Mouse (Mus musculus) hindbrain, postnatal 0 days (tissue): Measurements from ENCODE around the gene Hist1h4h. TPM values are rescaled to one million over a fixed set of nuclear protein-coding genes. Genes with fewer than 3 reads are reported as not detected.

ENCODE experiments used
- ATAC-seq: fragments of 200-750 bp; cut with Nextera tagmentation; 2 replicates; pipeline ENCODE4 v1.8.0; 2017; ENCODE audit warnings: mild to moderate bottlenecking, moderate TSS enrichment, moderate library complexity
- DNase-seq: peaks from one replicate; pipeline ENCODE4 v3.0.0-alpha.2; 2015; ENCODE audit warnings: low spot score
- H3K27ac ChIP-seq: fragments of 300-500 bp; sonication (generic); 2 replicates; pipeline ENCODE4 v1.5.1; 2014; ENCODE audit warnings: mild to moderate bottlenecking
- H3K27me3 ChIP-seq: fragments of 300-500 bp; sonication (generic); 2 replicates; pipeline ENCODE4 v1.6.1; 2014; ENCODE audit warnings: low read length, mixed read lengths; ENCODE audit not compliant: insufficient read depth
- H3K36me3 ChIP-seq: fragments of 300-500 bp; sonication (generic); 2 replicates; pipeline ENCODE4 v1.6.1; 2014; ENCODE audit warnings: low read length, mixed read lengths; ENCODE audit not compliant: insufficient read depth
- H3K4me1 ChIP-seq: fragments of 300-500 bp; sonication (generic); 2 replicates; pipeline ENCODE4 v1.6.1; 2014; ENCODE audit warnings: antibody characterized with exemption, low read length, mixed read lengths; ENCODE audit not compliant: insufficient read depth
- H3K4me2 ChIP-seq: fragments of 300-500 bp; sonication (generic); 2 replicates; pipeline ENCODE4 v1.6.1; 2014; ENCODE audit warnings: low read depth, mild to moderate bottlenecking, low read length, moderate library complexity, mixed read lengths
- H3K4me3 ChIP-seq: fragments of 300-500 bp; sonication (generic); 2 replicates; pipeline ENCODE4 v1.5.1; 2014; ENCODE audit warnings: low read length
- H3K9ac ChIP-seq: fragments of 300-500 bp; sonication (generic); replicated peaks from 2 replicates; pipeline ENCODE4 v1.6.1; 2014; ENCODE audit warnings: mild to moderate bottlenecking, low read length, moderate library complexity, mixed read lengths
- H3K9me3 ChIP-seq: fragments of 300-500 bp; sonication (generic); 2 replicates; pipeline ENCODE4 v1.6.1; 2016; ENCODE audit warnings: low read length, mixed read lengths
- CTCF ChIP-seq: IDR thresholded peaks from 2 replicates; pipeline ENCODE4 v1.5.1; 2016; ENCODE audit warnings: antibody characterized with exemption, control low read depth, low read depth
- WGBS: fragments of 180-500 bp; shearing (Covaris S2); extraction: QIAGEN DNeasy Blood & Tissue Kit; methylation state at CpG from one replicate; pipeline ENCODE4 v1.1.7; 2014; 5-methylcytosine and 5-hydroxymethylcytosine counted together
- polyA plus RNA-seq: library from polyadenylated mRNA; unstranded; fragments of >200 nt; fragmentation: Nextera tagmentation; extraction: Ambion mirVana; gene quantifications from 2 replicates; pipeline ENCODE4 v1.2.1, GENCODE M21; 2015
- total RNA-seq: library from RNA; depleted of rRNA; stranded (reverse); fragments of >200 nt; gene quantifications from 2 replicates; pipeline ENCODE4 v1.2.3, GENCODE M21; 2014

Gene Hist1h4h
- total and polyA plus RNA-seq, 2 experiments from 2014 or later: 4.2 to 3,828 TPM

- no peaks in the 10 kb centered on the region for H3K36me3 ChIP-seq
- H3K4me1 ChIP-seq: peaks cover 2% of the 10 kb centered on the region; the same call in 1 of the 2 replicates
- DNase-seq: no peak
- H3K27me3 ChIP-seq: no peaks in the 10 kb centered on the region
- WGBS: 40% methylated on average over 1 of the region's 1 CpGs
- H3K27ac ChIP-seq: no peak overlapping the region
- H3K4me2 ChIP-seq: no peak overlapping the region
- ATAC-seq: no peak
- TF ChIP-seq CTCF: no peak
- no peak overlapping the region for H3K9ac ChIP-seq
- no peak overlapping the region for H3K4me3 ChIP-seq
- H3K9me3 ChIP-seq: no peaks in the 10 kb centered on the region
Observed at GRCm38 (mm10) chr13:23510127-23510526, 20.7 kb upstream of the Hist1h4h start.

GRCm38 (mm10) chr13:23513517-23513916 is 17.3 kb upstream of the Hist1h4h start:
- no peak for TF ChIP-seq CTCF
- H3K4me2 ChIP-seq: no peak overlapping the region

GRCm38 (mm10) chr13:23515281-23515680 is 15.6 kb upstream of the Hist1h4h start:
- WGBS: 83% methylated on average over 5 of the region's 5 CpGs
- H3K27ac ChIP-seq: no peak overlapping the region

More at GRCm38 (mm10) chr13:23513517-23513916, 17.3 kb upstream of the Hist1h4h start:
- no peak overlapping the region for H3K27ac ChIP-seq
- H3K27me3 ChIP-seq: no peaks in the 10 kb centered on the region
- H3K4me1 ChIP-seq: no peaks in the 10 kb centered on the region
- H3K9ac ChIP-seq: no peak overlapping the region
- DNase-seq: no peak
- H3K9me3 ChIP-seq: no peaks in the 10 kb centered on the region
- 87% methylated on average over 1 of the region's 1 CpGs for WGBS
- H3K4me3 ChIP-seq: no peak overlapping the region
- H3K36me3 ChIP-seq: no peaks in the 10 kb centered on the region
- ATAC-seq: no peak

GRCm38 (mm10) chr13:23515826-23516620 is 14.8 kb upstream of the Hist1h4h start:
- H3K36me3 ChIP-seq: no peaks in the 10 kb centered on the region
- no peak for DNase-seq
- peak overlapping the region; percentile 79 for H3K4me2 ChIP-seq
- no peak overlapping the region for H3K27ac ChIP-seq
- no peak for TF ChIP-seq CTCF
- H3K9ac ChIP-seq: no peak overlapping the region; the same call in 1 of the 2 replicates
- 51% methylated on average over 15 of the region's 15 CpGs for WGBS
- H3K9me3 ChIP-seq: no peaks in the 10 kb centered on the region
- no peak for ATAC-seq
- peak overlapping the region; percentile 52 for H3K4me3 ChIP-seq
- H3K4me1 ChIP-seq: no peaks in the 10 kb centered on the region
- no peaks in the 10 kb centered on the region for H3K27me3 ChIP-seq

More at GRCm38 (mm10) chr13:23515281-23515680, 15.6 kb upstream of the Hist1h4h start:
- Histone ChIP-seq H3K9me3 (no peaks in the 10 kb centered on the region), H3K36me3 (no peaks in the 10 kb centered on the region), H3K4me2 (no peak overlapping the region), H3K9ac (no peak overlapping the region), H3K4me3 (no peak overlapping the region), H3K4me1 (no peaks in the 10 kb centered on the region), H3K27me3 (no peaks in the 10 kb centered on the region)
- ATAC-seq (no peak), DNase-seq (no peak)
- no peak for TF ChIP-seq CTCF

- H3K27ac ChIP-seq: no peak overlapping the region
- H3K27me3 ChIP-seq: no peaks in the 10 kb centered on the region
- ATAC-seq: peak; percentile 75; the same call in 1 of the 2 replicates
- H3K36me3 ChIP-seq: no peaks in the 10 kb centered on the region
- TF ChIP-seq CTCF: no peak
- under 1% methylated on average over 19 of the region's 19 CpGs for WGBS
- H3K4me1 ChIP-seq: no peaks in the 10 kb centered on the region
- H3K4me2 ChIP-seq: peak overlapping the region; percentile 79
- peak; percentile 84 for DNase-seq
- H3K9me3 ChIP-seq: no peaks in the 10 kb centered on the region
- peak overlapping the region; percentile 52 for H3K4me3 ChIP-seq
- H3K9ac ChIP-seq: no peak overlapping the region
Observed at GRCm38 (mm10) chr13:23516822-23517602, 13.8 kb upstream of the Hist1h4h start.

GRCm38 (mm10) chr13:23517603-23518294 is 13.1 kb upstream of the Hist1h4h start:
- no peak for TF ChIP-seq CTCF
- ATAC-seq (peak; percentile 85), DNase-seq (peak; percentile 89)
- Histone ChIP-seq H3K9ac (0 out of 2 replicates have a peak overlapping the region, but pooled peaks have one; percentile 30), H3K27ac (no peak overlapping the region), H3K27me3 (no peaks in the 10 kb centered on the region), H3K4me1 (no peaks in the 10 kb centered on the region), H3K4me3 (peak overlapping the region; percentile 52), H3K36me3 (no peaks in the 10 kb centered on the region), H3K9me3 (no peaks in the 10 kb centered on the region), H3K4me2 (peak overlapping the region; percentile 79)
- under 1% methylated on average over 27 of the region's 27 CpGs for WGBS
